Mouse (Mus musculus): ENCODE measurements at regions not wholly inside any gene's neighbourhood (a gene's known extent, or its start where the extent isn't known, plus 50 kb on each side); places are given as distances from the start of the nearest gene placed in this dataset.
A peak's percentile ranks its signal among the peaks of the same experiment; 100 is the strongest.
"Not testable (repeated sequence)": the region's sequence is repeated elsewhere in the genome, so short reads cannot be mapped to it uniquely, and the experiment has no call there.

- no peak for DNase-seq (ENCODE audit: low spot score in 2 of 2)
These were observed 274.9 kb downstream of the Gxylt1 start for GRCm38 (mm10) chr15:93000121-93000520.

- DNase-seq (ENCODE audit: low spot score in 2 of 2) = no peak
These were observed 277.0 kb downstream of the Gxylt1 start for GRCm38 (mm10) chr15:92997933-92998332.

GRCm38 (mm10) chr15:92994191-92994671, 280.7 kb downstream of the Gxylt1 start:
- no peak for DNase-seq (ENCODE audit: low spot score in 2 of 2)

DNA sequence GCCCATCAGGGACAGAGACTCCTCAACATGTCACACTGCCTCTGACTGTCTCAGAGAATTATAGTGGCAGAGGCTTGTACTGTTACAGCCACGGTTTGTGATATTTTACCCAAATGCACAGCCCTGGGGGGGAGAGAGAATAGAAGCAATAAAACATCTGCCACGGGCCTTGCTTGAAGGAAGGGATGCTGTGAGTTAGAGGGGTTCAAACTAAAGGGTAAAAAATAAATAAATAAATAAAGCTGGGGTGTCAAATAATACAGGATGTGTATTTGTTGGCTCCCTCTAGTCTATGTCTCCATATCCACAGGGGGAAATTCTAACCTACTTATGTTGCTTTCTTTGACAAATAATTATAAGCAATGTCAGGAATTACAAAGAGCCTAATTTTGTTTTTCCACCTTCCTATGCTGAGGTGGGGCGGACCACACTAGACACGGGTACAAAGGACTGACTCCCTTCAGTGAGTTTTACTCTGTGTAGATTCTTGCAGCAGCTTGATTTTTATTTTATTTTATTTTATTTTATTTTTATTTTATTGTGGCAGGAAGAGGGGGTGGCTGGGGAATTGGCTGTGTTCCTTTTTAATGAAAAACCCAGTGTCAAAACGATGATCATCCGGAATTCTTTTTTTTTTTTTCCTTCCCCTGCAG, 281.3 kb downstream of the Gxylt1 start:
- no peak for DNase-seq (ENCODE audit: low spot score in 2 of 2)

DNA sequence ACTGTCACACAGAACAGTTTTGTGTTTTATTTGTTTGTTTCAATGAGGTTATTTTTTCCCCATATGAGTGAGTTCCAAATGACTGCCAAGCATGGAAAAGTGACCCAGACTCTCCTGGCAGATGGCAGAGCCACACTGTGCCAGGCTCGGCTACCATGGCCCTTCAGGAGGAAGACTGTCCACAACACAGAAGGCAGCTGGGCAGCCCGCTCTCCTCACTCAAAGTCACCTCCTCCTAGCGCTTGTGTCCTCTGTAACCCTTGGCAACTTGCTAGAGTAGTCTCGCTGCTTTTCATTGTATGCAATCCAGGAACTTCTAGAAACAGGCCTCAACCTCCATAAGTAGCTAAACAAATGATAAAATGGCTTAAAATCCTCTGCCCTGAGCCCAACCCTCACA, 299.2 kb downstream of the Gxylt1 start:
- DNase-seq (ENCODE audit: low spot score in 2 of 2) = peak; percentile 3 to 56

DNA sequence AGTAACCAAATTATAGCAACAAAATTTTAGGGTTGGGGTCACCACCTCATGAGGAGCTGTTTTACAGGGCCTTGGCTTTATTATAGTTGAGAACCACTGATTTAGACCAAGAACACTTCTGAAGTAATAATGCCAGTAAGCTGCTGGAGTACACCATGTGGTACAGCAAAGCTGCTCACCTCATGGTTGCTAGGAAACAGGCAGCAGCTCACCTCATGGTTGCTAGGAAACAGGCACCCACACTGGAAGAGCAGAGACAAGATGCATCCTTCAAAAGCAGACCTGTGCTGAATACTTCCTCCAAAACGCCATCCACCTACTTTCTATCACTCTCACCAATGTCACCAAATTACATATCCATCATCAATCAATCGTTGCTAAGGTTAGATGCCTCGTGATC, 300.0 kb downstream of the Gxylt1 start:
- DNase-seq (ENCODE audit: low spot score in 2 of 2) = peak in 1 of 2 experiments; percentile 85

GRCm38 (mm10) chr15:92973651-92974229, 301.2 kb downstream of the Gxylt1 start:
- DNase-seq (ENCODE audit: low spot score in 2 of 2) = no peak

DNA sequence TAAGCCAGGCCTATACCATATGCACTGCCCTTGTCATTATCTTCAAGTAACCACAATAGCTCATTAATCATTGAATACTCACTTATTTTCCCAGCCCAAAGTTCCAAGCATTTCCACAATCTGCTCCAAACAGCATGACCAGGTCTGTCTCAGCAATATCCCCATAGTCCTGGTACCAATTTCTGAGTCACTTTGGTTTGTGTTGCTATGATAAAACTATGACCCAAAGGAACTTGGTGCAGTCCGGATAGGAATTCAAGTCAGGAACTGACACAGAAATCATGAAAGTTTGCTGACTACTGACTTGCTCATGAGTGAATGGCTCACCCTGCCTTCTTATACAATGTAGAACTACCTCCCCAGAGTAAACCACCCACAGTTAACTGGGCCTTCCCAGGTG, 309.4 kb downstream of the Gxylt1 start:
- DNase-seq (ENCODE audit: low spot score in 2 of 2) = no peak

DNA sequence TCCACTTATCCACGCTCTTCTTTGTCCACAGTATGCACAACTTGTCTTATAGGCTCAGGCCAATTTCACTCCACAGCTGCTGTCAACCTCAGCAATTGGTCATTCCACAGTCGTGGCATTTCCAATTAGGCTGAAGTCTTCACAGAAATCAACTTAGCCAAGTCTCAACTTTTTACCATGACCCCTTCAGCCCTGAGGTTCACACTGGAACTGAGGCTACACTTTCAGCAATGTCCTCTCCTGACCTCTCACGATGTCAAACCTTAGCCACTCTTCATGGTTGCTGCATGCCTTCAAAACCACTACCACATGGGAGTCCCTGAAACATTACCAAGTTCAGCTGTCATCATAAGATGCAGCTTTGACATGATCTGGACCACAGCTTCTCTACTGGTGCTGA, 310.1 kb downstream of the Gxylt1 start:
- DNase-seq (ENCODE audit: low spot score in 2 of 2) = no peak

DNA sequence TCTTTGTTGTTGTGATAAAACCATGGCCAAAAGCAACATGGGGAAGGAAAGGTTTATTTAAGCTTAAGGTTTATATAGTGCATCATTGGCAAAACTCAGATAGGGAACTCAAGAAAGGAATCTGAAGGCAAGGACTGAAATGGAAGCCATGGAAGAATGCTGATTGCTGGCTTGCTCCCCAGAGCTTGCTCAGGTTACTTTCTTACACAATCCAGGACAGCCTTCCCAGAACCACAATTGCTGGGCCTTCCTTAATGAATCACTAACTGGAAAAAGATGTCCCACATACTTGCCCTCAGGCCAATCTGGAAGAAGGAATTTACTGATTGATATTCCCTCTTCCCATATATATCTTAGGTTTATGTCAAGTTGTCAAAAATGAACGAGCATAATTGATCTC, 310.8 kb downstream of the Gxylt1 start:
- DNase-seq (ENCODE audit: low spot score in 2 of 2) = no peak

DNA sequence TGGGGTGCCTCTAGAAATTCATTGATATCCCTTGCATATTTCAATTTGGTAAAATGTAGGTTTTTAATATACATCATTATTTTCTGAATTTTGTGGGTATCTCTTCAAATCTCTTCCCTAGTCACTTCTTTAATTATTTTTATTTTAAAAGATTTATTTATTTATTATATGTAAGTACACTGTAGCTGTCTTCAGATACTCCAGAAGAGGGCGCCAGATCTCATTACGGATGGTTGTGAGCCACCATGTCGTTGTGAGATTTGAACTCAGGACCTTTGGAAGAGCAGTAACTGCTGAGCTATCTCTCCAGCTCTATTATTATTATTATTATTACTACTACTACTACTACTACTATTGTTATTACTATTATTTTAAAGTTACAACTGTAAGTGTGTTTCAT, 324.1 kb downstream of the Gxylt1 start:
- not testable (repeated sequence) for DNase-seq (ENCODE audit: low spot score in 2 of 2)

GRCm38 (mm10) chr15:92946216-92946615, 328.8 kb downstream of the Gxylt1 start:
- no peak for DNase-seq (ENCODE audit: low spot score in 2 of 2)

- no peak for DNase-seq (ENCODE audit: low spot score in 2 of 2)
These were observed 371.2 kb downstream of the Gxylt1 start for GRCm38 (mm10) chr15:92903821-92904220.

GRCm38 (mm10) chr15:92897277-92897676, 377.7 kb downstream of the Gxylt1 start:
- DNase-seq (ENCODE audit: low spot score in 2 of 2) = no peak

- no peak for DNase-seq (ENCODE audit: low spot score in 2 of 2)
These were observed 379.1 kb downstream of the Gxylt1 start for GRCm38 (mm10) chr15:92895836-92896235.

- no peak for DNase-seq (ENCODE audit: low spot score in 2 of 2)
These were observed 398.5 kb downstream of the Gxylt1 start for GRCm38 (mm10) chr15:92876438-92876837.

DNA sequence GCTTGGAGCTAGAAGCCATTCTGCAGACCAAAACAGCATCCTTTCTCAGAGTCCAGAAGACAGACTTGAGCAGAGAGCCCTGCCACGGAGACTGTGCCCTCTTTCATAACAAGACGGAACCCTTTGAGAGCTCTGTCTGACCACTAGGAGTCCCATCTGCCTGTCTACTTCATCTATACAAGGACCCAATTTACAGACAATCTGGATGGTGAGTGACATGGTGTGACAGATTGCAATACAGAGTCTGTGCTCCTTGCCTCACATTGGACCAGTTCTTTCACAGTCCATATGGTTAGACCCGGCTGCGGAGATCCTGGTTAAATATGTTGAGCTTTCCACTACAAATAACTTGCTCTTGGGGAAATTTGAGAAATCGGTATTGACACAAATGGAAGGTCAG, 410.9 kb downstream of the Gxylt1 start:
- DNase-seq (ENCODE audit: low spot score in 2 of 2) = no peak

DNA sequence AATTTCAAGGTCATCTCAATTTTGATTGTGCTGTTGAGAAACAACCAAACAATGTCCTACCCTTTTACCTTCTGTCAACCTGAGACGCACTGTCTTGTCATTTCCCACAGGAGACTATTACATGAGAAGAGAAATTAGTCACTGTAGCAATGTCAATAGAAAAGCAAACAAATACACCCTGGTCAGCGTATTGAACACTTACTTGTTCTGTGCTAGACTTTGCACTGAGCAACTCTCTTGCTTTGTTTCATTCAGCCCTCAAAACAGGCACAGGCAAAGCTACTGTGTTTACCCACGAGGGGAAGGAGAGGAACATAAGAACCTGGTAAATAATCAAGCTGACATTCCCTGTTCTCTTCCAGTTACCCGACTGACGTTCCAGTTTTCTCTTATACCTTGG, 424.1 kb downstream of the Gxylt1 start:
- DNase-seq (ENCODE audit: low spot score in 2 of 2) = no peak

DNA sequence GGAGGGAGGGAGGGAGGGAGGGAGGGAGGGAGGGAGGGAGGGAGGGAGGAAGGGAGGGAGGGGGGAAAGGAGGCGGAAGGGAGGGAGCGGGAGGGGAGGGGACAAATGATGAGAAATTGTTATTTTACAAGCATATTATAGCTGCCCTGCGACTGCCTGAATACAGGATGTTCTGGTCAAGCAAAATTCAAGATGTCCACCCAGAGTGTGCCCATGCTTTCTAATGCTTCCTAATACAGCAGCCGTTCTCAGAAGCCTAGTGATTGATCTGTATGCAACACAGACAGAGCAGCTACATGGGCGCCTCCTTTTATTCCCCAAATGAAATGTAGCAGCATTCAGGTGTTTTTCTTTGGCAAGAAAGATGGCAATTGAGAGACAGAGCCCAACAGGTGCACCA, 434.9 kb downstream of the Gxylt1 start:
- DNase-seq (ENCODE audit: low spot score in 2 of 2) = no peak

GRCm38 (mm10) chr15:92839611-92840010, 435.4 kb downstream of the Gxylt1 start:
- DNase-seq (ENCODE audit: low spot score in 2 of 2) = no peak

- no peak for DNase-seq (ENCODE audit: low spot score in 2 of 2)
These were observed 429.5 kb downstream of the Pdzrn4 start for GRCm38 (mm10) chr15:92826136-92826535.
